Mouse (Mus musculus): Measurements from ENCODE around the gene Mtmr14. TPM values are rescaled to one million over a fixed set of nuclear protein-coding genes. Genes with fewer than 3 reads are reported as not detected.
A peak's percentile ranks its signal among the peaks of the same experiment; 100 is the strongest.

The Mtmr14 gene
- polyA plus RNA-seq, 1 experiment from 2014 or later, result 34.0 TPM

DNA sequence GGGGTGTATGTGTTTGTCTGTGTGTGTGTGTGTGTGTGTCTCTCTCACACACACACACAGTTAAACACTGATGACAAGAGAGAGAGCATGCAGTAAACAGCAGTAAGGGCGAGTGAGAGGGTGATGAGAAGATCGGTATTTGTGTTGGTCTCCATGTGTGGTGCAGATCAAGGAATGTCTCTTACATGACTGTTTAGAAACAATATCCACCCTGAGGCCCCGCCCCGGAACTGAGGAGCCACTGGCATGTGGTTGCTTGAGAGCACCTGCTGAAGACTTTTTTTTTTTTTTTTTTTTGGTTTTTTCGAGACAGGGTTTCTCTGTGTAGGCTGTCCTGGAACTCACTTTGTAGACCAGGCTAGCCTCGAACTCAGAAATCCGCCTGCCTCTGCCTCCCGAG, 26.8 kb downstream of the Mtmr14 start:
- H3K27me3 ChIP-seq (ENCODE audit: control insufficient read depth, insufficient read depth, low read depth, low read length), result no peaks in the 10 kb centered on the region
- H3K9me3 ChIP-seq (replicated peaks; ENCODE audit: control insufficient read depth, low read length, poor library complexity, severe bottlenecking), result no peaks in the 10 kb centered on the region
- H3K27ac ChIP-seq (ENCODE audit: low read length), result no peak overlapping the region
- no peaks in the 10 kb centered on the region for H3K4me1 ChIP-seq (ENCODE audit: control insufficient read depth, insufficient read depth, low read length)
- ATAC-seq, result no peak
- no peak overlapping the region for H3K4me2 ChIP-seq (ENCODE audit: low read length)
- WGBS, result 92% methylated on average over 7 of the region's 8 CpGs
- H3K36me3 ChIP-seq (ENCODE audit: control insufficient read depth, insufficient read depth, low read length), result peaks cover 39% of the 10 kb centered on the region
- H3K9ac ChIP-seq (ENCODE audit: low read depth, low read length), result no peak overlapping the region
- no peak overlapping the region for H3K4me3 ChIP-seq (ENCODE audit: low read depth, low read length)

DNA sequence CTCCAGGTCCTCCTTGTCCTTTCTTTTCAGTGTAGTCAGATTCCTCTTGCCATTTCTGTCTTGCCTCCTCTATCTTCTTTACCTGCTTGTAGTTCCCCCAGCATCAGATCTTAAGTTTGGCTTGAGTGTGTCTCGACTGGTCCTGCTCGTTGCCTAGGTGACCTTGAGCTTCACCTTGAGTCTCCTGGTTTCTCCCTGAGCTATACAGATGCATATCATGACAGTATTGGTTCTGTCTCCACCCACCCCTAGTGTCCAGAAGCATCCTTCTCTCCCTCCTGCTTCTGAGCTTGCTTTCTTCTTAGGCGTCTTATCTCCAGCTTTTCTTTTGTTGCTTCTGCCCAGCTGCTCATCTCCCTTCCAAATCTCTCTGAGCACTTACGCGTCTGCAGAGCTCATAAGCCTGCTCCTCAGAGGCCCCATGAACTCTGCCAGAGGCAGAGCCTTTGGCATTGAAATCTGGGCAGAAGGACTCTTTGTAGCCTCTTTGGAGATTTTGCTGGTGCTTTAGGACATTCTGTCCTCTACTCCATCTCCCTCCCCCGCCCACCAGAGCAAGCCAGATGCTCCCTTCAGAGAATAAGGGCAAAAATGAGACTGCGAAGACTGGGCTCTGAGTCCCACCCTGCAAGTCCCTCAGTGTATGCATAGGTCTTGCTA, 29.5 kb downstream of the Mtmr14 start:
- no peak overlapping the region for H3K9ac ChIP-seq (ENCODE audit: low read depth, low read length)
- no peak overlapping the region for H3K4me3 ChIP-seq (ENCODE audit: low read depth, low read length)
- WGBS, result 88% methylated on average over 7 of the region's 7 CpGs
- H3K36me3 ChIP-seq (ENCODE audit: control insufficient read depth, insufficient read depth, low read length), result peaks cover 47% of the 10 kb centered on the region
- no peak overlapping the region for H3K27ac ChIP-seq (ENCODE audit: low read length)
- H3K4me1 ChIP-seq (ENCODE audit: control insufficient read depth, insufficient read depth, low read length), result no peaks in the 10 kb centered on the region
- no peak for ATAC-seq
- no peaks in the 10 kb centered on the region for H3K9me3 ChIP-seq (replicated peaks; ENCODE audit: control insufficient read depth, low read length, poor library complexity, severe bottlenecking)
- H3K4me2 ChIP-seq (ENCODE audit: low read length), result no peak overlapping the region
- no peaks in the 10 kb centered on the region for H3K27me3 ChIP-seq (ENCODE audit: control insufficient read depth, insufficient read depth, low read depth, low read length)

DNA sequence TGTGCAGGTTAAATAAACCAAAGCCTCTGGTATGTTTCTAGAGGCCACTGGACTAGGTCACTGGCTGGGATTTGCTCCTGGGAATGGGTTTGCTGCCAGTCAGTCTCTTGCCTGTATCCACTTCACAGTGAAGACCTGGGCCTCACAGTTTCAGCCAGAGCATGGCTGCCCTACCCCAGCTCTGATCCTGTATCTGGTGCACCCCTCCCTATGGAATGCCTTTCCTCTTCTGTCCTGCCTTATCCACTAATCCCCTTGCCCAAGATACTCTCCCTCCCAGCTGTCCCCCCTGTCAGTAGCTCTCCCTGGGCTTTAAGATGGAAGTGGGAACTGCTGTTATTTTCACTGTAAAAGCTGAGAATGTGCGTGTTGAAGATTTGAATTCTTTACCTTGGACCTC, 30.3 kb downstream of the Mtmr14 start:
- Histone ChIP-seq H3K4me1 (ENCODE audit: control insufficient read depth, insufficient read depth, low read length) (no peaks in the 10 kb centered on the region), H3K27ac (ENCODE audit: low read length) (no peak overlapping the region), H3K36me3 (ENCODE audit: control insufficient read depth, insufficient read depth, low read length) (peaks cover 46% of the 10 kb centered on the region), H3K4me2 (ENCODE audit: low read length) (no peak overlapping the region), H3K9ac (ENCODE audit: low read depth, low read length) (no peak overlapping the region), H3K27me3 (ENCODE audit: control insufficient read depth, insufficient read depth, low read depth, low read length) (no peaks in the 10 kb centered on the region), H3K4me3 (ENCODE audit: low read depth, low read length) (no peak overlapping the region), H3K9me3 (replicated peaks; ENCODE audit: control insufficient read depth, low read length, poor library complexity, severe bottlenecking) (no peaks in the 10 kb centered on the region)
- no peak for ATAC-seq
- WGBS, result 81% methylated on average over 1 of the region's 1 CpGs

DNA sequence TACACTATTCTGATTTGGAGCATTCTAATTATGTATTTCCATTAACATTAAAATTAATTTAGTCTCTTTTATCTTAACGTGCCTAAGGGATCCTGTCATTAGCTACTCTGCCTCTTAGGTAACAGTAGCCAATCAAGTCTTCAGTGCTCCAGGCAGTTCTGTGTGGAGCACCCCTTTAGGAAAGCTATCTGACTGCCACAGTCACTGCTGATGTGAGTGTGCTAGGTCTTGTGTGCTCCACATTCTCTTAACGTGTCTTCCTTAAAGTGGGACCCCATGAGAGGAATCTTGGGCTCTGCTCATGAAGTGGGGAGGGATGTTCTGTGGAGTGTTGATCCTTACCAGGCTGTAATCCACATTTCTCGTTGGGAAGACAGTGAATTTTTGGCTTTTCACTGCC, 34.7 kb downstream of the Mtmr14 start:
- H3K4me1 ChIP-seq (ENCODE audit: control insufficient read depth, insufficient read depth, low read length), result no peaks in the 10 kb centered on the region
- H3K27ac ChIP-seq (ENCODE audit: low read length), result no peak overlapping the region
- no peak overlapping the region for H3K9ac ChIP-seq (ENCODE audit: low read depth, low read length)
- no peaks in the 10 kb centered on the region for H3K9me3 ChIP-seq (replicated peaks; ENCODE audit: control insufficient read depth, low read length, poor library complexity, severe bottlenecking)
- peaks cover 43% of the 10 kb centered on the region for H3K36me3 ChIP-seq (ENCODE audit: control insufficient read depth, insufficient read depth, low read length)
- WGBS, result 80% methylated on average over 3 of the region's 3 CpGs
- no peak overlapping the region for H3K4me3 ChIP-seq (ENCODE audit: low read depth, low read length)
- no peak overlapping the region for H3K4me2 ChIP-seq (ENCODE audit: low read length)
- H3K27me3 ChIP-seq (ENCODE audit: control insufficient read depth, insufficient read depth, low read depth, low read length), result no peaks in the 10 kb centered on the region
- no peak for ATAC-seq

DNA sequence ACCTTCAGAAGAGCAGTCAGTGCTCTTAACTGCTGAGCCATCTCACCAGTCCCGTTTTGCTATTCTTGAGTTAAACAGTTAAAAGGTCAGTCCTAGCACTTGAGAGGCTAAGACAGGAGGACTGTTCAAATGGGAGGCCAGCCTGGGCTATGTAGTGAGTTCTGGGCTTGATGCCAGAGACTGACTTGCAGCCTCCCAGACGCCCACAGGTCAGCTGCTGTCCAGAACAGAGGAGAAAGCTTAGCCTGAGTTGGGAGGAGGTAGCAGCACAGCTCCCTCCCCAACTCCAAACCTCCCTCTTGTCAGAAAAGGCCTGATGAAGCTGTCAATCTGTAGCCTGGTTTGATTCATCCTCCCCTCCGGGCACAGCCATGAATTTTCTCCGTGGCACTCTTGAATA, 39.2 kb downstream of the Mtmr14 start:
- H3K9me3 ChIP-seq (replicated peaks; ENCODE audit: control insufficient read depth, low read length, poor library complexity, severe bottlenecking), result no peaks in the 10 kb centered on the region
- no peak overlapping the region for H3K9ac ChIP-seq (ENCODE audit: low read depth, low read length)
- ATAC-seq, result no peak
- H3K27ac ChIP-seq (ENCODE audit: low read length), result no peak overlapping the region
- H3K36me3 ChIP-seq (ENCODE audit: control insufficient read depth, insufficient read depth, low read length), result peaks cover 34% of the 10 kb centered on the region
- peaks cover 4% of the 10 kb centered on the region for H3K27me3 ChIP-seq (ENCODE audit: control insufficient read depth, insufficient read depth, low read depth, low read length)
- 66% methylated on average over 4 of the region's 4 CpGs for WGBS
- peaks cover under 1% of the 10 kb centered on the region for H3K4me1 ChIP-seq (ENCODE audit: control insufficient read depth, insufficient read depth, low read length)
- no peak overlapping the region for H3K4me2 ChIP-seq (ENCODE audit: low read length)
- H3K4me3 ChIP-seq (ENCODE audit: low read depth, low read length), result no peak overlapping the region

DNA sequence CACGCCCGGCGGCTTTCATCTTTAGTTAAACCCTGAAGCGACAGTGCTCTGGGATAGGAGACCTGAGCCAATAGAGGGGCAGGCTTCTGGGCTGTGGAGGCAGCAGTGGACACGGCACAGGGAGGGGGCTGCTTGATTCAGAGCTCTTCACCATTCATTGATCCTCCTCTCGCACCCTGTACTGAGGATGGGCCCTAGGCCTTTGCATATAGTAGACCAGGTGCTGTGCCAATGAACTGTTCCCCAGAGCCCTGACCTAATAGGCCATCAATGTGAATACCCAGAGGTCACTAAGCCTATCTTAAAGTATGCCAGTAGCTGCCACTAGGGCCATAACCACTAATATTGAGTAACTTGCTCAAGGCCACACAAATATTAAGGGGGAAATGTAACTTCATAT, 44.0 kb downstream of the Mtmr14 start:
- Histone ChIP-seq H3K4me2 (ENCODE audit: low read length) (peak overlapping the region; percentile 83), H3K27ac (ENCODE audit: low read length) (no peak overlapping the region), H3K36me3 (ENCODE audit: control insufficient read depth, insufficient read depth, low read length) (peaks cover 20% of the 10 kb centered on the region), H3K4me3 (ENCODE audit: low read depth, low read length) (peak overlapping the region; percentile 44), H3K9ac (ENCODE audit: low read depth, low read length) (peak overlapping the region; percentile 66), H3K9me3 (replicated peaks; ENCODE audit: control insufficient read depth, low read length, poor library complexity, severe bottlenecking) (no peaks in the 10 kb centered on the region), H3K4me1 (ENCODE audit: control insufficient read depth, insufficient read depth, low read length) (peaks cover 12% of the 10 kb centered on the region), H3K27me3 (ENCODE audit: control insufficient read depth, insufficient read depth, low read depth, low read length) (peaks cover 26% of the 10 kb centered on the region)
- WGBS, result 58% methylated on average over 6 of the region's 6 CpGs
- no peak for ATAC-seq

DNA sequence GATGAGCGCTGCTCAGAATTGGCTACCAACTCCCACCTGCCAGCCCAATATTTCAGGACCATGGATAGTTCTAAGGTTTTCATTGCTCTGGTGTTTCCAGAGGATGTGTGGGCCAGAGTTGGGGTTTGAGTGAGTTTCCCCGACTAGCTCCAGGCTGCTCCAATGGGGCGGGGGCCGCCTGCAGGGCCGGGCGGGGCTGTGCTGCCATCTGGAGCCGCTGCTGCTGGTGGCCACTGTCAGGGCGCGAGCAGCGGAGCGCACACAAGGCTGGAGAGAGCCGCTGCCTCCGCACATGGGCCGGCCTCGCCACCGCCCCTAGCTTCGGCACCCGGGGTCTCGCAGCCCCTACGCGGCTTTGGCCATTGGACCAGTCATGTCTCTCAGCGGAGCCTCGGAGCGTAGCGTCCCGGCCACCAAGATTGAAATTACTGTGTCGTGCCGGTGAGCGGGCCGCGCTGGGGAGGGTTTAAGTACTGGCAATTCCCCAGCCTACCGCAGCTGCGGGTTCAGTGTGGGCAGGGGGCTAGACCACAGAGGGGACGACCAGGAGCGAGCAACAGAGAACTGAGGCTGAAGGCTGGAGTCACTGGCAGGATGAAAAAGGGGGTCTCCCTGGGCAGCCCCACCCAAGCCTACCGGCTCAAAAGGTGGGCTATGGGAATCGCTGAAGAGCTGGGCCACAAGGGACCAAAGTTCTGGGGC, 44.6 kb downstream of the Mtmr14 start, which contains the start of gene Cpne9:
Gene Cpne9 (plus strand): TSS at position 207 of the 702 bp plus-strand sequence.
- WGBS, result under 1% methylated on average over 37 of the region's 37 CpGs
- peak; percentile 63 for ATAC-seq

DNA sequence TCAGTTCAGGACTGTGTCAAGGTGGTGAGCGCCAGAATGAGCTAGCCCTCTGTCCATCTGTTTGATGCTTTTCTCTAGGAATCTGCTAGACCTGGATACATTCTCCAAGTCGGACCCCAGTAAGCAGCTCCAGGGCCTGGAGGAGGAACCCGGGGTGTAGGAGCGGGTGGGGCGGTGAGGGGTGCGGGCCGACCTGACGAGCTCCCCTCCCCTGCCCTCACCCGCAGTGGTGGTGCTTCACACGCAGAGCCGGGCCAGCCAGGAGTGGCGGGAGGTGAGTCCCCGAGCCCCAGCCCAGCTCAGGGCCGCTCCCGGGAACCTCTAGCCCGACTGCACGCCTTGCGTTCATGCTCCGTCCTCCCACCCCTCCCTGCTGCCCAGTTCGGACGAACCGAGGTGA, 45.3 kb downstream of the Mtmr14 start:
- Histone ChIP-seq H3K27ac (ENCODE audit: low read length) (no peak overlapping the region), H3K4me1 (ENCODE audit: control insufficient read depth, insufficient read depth, low read length) (peaks cover 12% of the 10 kb centered on the region), H3K9ac (ENCODE audit: low read depth, low read length) (peak overlapping the region; percentile 66), H3K36me3 (ENCODE audit: control insufficient read depth, insufficient read depth, low read length) (peaks cover 14% of the 10 kb centered on the region; the same call in 1 of the 2 replicates), H3K4me2 (ENCODE audit: low read length) (peak overlapping the region; percentile 83), H3K9me3 (replicated peaks; ENCODE audit: control insufficient read depth, low read length, poor library complexity, severe bottlenecking) (no peaks in the 10 kb centered on the region), H3K4me3 (ENCODE audit: low read depth, low read length) (peak overlapping the region; percentile 44), H3K27me3 (ENCODE audit: control insufficient read depth, insufficient read depth, low read depth, low read length) (peaks cover 26% of the 10 kb centered on the region)
- 2% methylated on average over 22 of the region's 22 CpGs for WGBS
- peak; percentile 71 for ATAC-seq

More for the DNA sequence above, 44.6 kb downstream of the Mtmr14 start, which contains the start of gene Cpne9:
- Histone ChIP-seq H3K4me2 (ENCODE audit: low read length) (peak within 1 kb of the TSS; percentile 83), H3K4me3 (ENCODE audit: low read depth, low read length) (peak within 1 kb of the TSS; percentile 44), H3K9ac (ENCODE audit: low read depth, low read length) (peak within 1 kb of the TSS; percentile 66), H3K27me3 (ENCODE audit: control insufficient read depth, insufficient read depth, low read depth, low read length) (peaks cover 26% of the 10 kb centered on the region), H3K27ac (ENCODE audit: low read length) (no peak within 1 kb of the TSS), H3K36me3 (ENCODE audit: control insufficient read depth, insufficient read depth, low read length) (peaks cover 18% of the 10 kb centered on the region), H3K9me3 (replicated peaks; ENCODE audit: control insufficient read depth, low read length, poor library complexity, severe bottlenecking) (no peaks in the 10 kb centered on the region), H3K4me1 (ENCODE audit: control insufficient read depth, insufficient read depth, low read length) (peaks cover 12% of the 10 kb centered on the region)

DNA sequence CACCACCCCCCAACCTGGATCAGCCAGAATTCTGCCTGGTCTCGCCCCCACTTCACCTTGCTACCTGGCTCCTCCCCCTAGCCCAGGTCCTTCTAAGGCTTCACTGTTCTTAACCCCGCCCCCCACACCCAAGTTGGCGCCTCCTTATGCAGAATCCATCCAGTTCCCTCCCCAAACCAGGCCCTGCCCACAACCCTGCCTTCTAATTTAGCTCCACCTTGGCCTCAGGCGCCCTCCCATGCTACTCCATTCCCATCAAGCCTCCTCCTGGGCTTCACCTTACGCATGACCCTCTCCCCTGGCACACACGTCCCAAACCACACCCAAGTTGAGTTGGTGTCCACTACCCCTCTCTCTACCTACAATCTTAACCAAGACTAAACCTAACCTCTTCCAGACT, 45.9 kb downstream of the Mtmr14 start:
- WGBS, result 3% methylated on average over 6 of the region's 6 CpGs
- Histone ChIP-seq H3K27ac (ENCODE audit: low read length) (no peak overlapping the region), H3K27me3 (ENCODE audit: control insufficient read depth, insufficient read depth, low read depth, low read length) (peaks cover 26% of the 10 kb centered on the region), H3K4me3 (ENCODE audit: low read depth, low read length) (peak overlapping the region; percentile 44), H3K4me1 (ENCODE audit: control insufficient read depth, insufficient read depth, low read length) (peaks cover 12% of the 10 kb centered on the region), H3K36me3 (ENCODE audit: control insufficient read depth, insufficient read depth, low read length) (peaks cover 13% of the 10 kb centered on the region; the same call in 1 of the 2 replicates), H3K9ac (ENCODE audit: low read depth, low read length) (no peak overlapping the region), H3K9me3 (replicated peaks; ENCODE audit: control insufficient read depth, low read length, poor library complexity, severe bottlenecking) (no peaks in the 10 kb centered on the region), H3K4me2 (ENCODE audit: low read length) (peak overlapping the region; percentile 83)
- no peak for ATAC-seq
